Mouse (Mus musculus) retina, adult 2 months (tissue): ENCODE measurements around the gene Gm10717.
A peak's percentile ranks its signal among the peaks of the same experiment; 100 is the strongest.
"Not testable (repeated sequence)": the region's sequence is repeated elsewhere in the genome, so short reads cannot be mapped to it uniquely, and the experiment has no call there.

Experiments used
- DNase-seq: peaks from one replicate; pipeline ENCODE4 v3.0.0-alpha.2; 2012; ENCODE audit warnings: low read depth, low spot score

Gene Gm10717

GRCm38 (mm10) chr9:3023985-3024648, 1.1 kb upstream of the Gm10717 start:
- DNase-seq, result not testable (repeated sequence)

GRCm38 (mm10) chr9:3025653-3026052, 436 bp downstream of the Gm10717 start:
- not testable (repeated sequence) for DNase-seq

DNA sequence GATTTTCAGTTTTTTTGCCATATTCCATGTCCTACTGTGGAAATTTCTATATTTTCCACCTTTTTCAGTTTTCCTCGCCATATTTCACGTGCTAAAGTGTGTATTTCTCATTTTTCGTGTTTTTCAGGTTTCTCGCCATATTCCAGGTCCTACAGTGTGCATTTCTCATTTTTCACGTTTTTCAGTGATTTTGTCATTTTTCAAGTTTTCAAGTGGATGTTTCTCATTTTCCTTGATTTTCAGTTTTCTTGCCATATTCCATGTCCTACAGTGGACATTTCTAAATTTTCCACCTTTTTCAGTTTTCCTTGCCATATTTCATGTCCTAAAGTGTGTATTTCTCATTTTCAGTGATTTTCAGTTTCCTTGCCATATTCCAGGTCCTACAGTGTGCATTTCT, 919 bp downstream of the Gm10717 start:
- not testable (repeated sequence) for DNase-seq

DNA sequence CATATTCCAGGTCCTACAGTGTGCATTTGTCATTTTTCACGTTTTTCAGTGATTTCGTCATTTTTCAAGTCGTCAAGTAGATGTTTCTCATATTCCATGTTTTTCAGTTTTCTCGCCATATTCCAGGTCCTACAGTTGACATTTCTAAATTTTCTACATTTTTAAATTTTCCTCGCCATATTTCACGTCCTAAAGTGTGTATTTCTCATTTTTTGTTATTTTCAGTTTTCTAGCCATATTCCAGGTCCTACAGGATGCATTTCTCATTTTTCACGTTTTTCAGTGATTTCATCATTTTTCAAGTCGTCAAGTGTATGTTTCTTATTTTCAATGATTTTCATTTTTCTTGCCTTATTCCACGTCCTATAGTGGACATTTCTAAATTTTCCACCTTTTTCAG, 1.5 kb downstream of the Gm10717 start:
- not testable (repeated sequence) for DNase-seq

DNA sequence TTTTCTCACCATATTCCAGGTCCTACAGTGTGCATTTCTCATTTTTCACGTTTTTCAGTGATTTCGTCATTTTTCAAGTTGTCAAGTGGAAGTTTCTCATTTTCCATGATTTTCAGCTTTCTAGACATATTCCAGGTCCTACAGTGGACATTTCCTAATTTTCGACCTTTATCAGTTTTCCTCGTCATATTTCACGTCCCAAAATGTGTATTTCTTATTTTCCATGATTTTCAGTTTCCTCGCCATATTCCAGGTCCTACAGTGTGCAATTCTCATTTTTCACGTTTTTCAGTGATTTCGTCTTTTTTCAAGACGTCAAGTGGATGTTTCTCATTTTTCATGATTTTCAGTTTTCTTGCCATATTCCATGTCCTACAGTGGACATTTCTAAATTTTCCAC, 2.0 kb downstream of the Gm10717 start:
- DNase-seq, result peak; percentile 47

DNA sequence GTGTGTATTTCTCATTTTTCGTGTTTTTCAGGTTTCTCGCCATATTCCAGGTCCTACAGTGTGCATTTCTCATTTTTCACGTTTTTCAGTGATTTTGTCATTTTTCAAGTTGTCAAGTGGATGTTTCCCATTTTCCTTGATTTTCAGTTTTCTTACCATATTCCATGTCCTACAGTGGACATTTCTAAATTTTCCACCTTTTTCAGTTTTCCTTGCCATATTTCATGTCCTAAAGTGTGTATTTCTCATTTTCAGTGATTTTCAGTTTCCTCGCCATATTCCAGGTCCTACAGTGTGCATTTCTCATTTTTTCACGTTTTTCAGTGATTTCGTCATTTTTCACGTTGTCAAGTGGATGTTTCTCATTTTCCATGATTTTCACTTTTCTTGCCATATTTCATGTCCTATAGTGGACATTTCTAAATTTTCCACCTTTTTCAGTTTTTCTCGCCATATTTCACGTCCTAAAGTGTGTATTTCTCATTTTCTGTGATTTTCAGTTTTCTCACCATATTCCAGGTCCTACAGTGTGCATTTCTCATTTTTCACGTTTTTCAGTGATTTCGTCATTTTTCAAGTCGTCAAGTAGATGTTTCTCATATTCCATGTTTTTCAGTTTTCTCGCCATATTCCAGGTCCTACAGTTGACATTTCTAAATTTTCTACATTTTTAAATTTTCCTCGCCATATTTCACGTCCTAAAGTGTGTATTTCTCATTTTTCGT, 4.2 kb downstream of the Gm10717 start:
- not testable (repeated sequence) for DNase-seq

DNA sequence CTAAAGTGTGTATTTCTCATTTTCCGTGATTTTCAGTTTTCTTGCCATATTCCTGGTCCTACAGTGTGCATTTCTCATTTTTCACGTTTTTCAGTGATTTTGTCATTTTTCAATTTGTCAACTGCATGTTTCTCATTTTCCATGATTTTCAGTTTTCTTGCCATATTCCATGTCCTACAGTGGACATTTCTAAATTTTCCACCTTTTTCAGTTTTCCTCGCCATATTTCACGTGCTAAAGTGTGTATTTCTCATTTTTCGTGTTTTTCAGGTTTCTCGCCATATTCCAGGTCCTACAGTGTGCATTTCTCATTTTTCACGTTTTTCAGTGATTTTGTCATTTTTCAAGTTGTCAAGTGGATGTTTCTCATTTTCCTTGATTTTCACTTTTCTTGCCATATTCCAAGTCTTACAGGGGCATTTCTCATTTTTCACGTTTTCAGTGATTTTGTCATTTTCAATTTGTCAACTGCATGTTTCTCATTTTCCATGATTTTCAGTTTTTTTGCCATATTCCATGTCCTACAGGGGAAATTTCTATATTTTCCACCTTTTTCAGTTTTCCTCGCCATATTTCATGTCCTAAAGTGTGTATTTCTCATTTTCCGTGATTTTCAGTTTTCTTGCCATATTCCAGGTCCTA, 5.6 kb downstream of the Gm10717 start:
- DNase-seq, result peak; percentile 88

- DNase-seq, result not testable (repeated sequence)
These were observed 9.1 kb downstream of the Gm10717 start, which contains the start of gene Gm17535 for GRCm38 (mm10) chr9:3034299-3034698. Gm17535 (plus strand) TSS chr9:3034599.

- not testable (repeated sequence) for DNase-seq
These were observed 11.4 kb downstream of the Gm10717 start, which contains the start of gene Gm10715 for GRCm38 (mm10) chr9:3036577-3036976. Gm10715 (plus strand) TSS chr9:3036877.

DNA sequence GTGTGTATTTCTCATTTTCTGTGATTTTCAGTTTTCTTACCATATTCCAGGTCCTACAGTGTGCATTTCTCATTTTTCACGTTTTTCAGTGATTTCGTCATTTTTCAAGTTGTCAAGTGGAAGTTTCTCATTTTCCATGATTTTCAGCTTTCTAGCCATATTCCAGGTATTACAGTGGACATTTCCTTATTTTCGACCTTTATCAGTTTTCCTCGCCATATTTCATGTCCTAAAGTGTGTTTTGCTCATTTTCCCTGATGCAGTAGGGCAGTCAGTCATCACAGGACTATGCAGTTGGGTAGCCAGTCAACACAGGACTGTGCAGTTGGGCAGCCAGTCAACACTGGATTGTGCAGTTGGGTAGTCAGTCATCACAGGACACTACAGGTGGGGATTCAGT, 12.9 kb downstream of the Gm10717 start:
- peak; percentile 6 for DNase-seq
